Mouse (Mus musculus): ENCODE measurements around the gene Garnl3. TPM values are rescaled to one million over a fixed set of nuclear protein-coding genes. Genes with fewer than 3 reads are reported as not detected.

The Garnl3 gene
- polyA plus RNA-seq, 1 experiment from 2014 or later: 62.3 TPM

DNA sequence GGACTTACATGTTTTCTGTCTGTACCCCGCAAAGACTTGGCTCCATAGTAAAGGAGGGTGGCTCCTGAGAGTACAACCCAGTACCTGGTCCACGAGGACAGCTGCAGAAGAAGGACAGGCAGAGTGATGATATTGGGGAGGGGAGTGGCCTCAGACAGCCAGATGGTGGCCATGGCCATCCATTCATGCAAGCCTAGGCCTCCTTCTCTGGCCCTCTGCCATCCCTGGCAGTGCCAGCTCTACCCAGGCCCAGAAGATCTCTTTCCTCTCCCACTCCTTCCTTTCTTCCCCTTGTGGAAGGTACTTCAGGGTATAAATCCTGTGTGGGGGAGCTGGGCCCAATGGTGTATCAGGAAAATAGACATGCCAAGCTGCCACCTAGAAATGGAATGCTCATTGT, 11.8 kb upstream of the Garnl3 start:
- WGBS: 84% methylated on average over 2 of the region's 2 CpGs
- ATAC-seq (ENCODE audit: low FRiP score): no peak
- no peak overlapping the region for H3K4me2 ChIP-seq
- H3K4me1 ChIP-seq: no peaks in the 10 kb centered on the region
- H3K4me3 ChIP-seq (replicated peaks): no peak overlapping the region
- H3K27ac ChIP-seq (replicated peaks): no peak overlapping the region
- H3K36me3 ChIP-seq: peaks cover 22% of the 10 kb centered on the region
- H3K9me3 ChIP-seq (replicated peaks): no peaks in the 10 kb centered on the region
- no peaks in the 10 kb centered on the region for H3K27me3 ChIP-seq (replicated peaks)
- no peak overlapping the region for H3K9ac ChIP-seq (replicated peaks)

DNA sequence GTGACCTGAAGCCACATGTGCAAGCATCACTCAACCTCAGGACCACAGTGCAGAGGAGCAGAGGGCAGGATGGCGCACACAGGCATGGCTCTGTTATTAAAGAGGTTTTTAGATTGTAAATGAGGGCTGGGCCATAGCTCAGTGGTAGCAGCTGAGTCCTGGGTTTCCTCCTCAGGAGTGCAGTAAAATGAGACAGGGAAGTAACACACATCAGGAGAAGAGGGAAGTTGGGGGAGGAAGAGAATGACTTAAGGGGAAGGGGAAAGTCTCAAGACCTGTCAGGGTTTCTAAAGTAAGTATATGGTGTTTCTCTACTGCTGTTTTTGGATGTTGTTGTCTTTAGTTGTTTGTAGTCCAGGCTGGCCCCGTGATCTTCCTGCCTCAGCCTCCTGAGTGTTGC, 7.0 kb upstream of the Garnl3 start:
- ATAC-seq (ENCODE audit: low FRiP score): no peak
- 87% methylated on average over 2 of the region's 2 CpGs for WGBS
- Histone ChIP-seq H3K27ac (replicated peaks) (no peak overlapping the region), H3K9me3 (replicated peaks) (no peaks in the 10 kb centered on the region), H3K4me2 (no peak overlapping the region), H3K27me3 (replicated peaks) (no peaks in the 10 kb centered on the region; the same call in 1 of the 2 replicates), H3K9ac (replicated peaks) (no peak overlapping the region), H3K36me3 (peaks cover 28% of the 10 kb centered on the region), H3K4me1 (no peaks in the 10 kb centered on the region), H3K4me3 (replicated peaks) (no peak overlapping the region)

DNA sequence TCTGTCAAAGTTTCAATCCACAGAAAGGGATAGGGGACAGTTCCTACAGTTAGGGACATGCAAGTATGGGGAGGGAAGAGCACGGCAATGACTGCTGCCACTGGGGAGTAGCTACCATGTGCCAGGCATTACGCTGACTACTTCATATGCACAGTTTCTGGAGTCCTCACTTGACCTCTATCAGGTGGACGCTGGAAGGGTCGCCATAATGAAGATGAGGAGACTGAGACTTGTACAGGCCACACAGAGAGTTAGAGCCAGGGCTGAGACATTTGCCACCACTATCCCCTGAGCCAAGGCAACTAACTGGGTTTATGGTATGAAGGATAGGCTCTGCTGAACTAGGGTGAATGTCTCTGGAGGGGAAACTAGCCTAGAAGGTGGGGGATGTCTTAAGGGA, 6.3 kb upstream of the Garnl3 start:
- no peak for ATAC-seq (ENCODE audit: low FRiP score)

DNA sequence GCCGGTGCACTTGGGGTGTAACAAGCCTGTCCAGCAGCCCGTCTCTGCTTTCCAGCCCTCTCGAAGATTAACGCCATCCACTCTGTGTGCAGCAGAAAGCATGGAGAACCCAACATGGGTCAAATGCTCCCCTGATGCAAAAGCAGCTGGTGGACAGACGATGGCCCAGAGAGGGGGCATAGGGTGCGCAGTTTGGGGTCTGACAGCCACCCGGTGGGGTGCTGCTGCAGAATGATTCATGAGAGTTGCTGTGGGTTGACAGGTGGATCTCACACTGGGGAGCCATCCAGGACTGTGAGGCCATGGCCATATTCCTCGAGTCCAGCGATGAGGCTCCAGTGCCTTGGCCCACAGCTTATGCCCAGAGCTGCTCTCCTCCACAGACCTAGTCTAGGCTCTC, 5.8 kb upstream of the Garnl3 start:
- Histone ChIP-seq H3K27me3 (replicated peaks) (no peaks in the 10 kb centered on the region; the same call in 1 of the 2 replicates), H3K4me2 (no peak overlapping the region), H3K36me3 (peaks cover 22% of the 10 kb centered on the region), H3K9me3 (replicated peaks) (no peaks in the 10 kb centered on the region), H3K9ac (replicated peaks) (no peak overlapping the region), H3K27ac (replicated peaks) (no peak overlapping the region), H3K4me3 (replicated peaks) (no peak overlapping the region), H3K4me1 (0 out of 2 replicates have a peak, but pooled peaks cover 8% of the 10 kb centered on the region)
- ATAC-seq (ENCODE audit: low FRiP score): no peak
- 89% methylated on average over 9 of the region's 9 CpGs for WGBS

More for the DNA sequence above, 6.3 kb upstream of the Garnl3 start:
- H3K27me3 ChIP-seq (replicated peaks): no peaks in the 10 kb centered on the region; the same call in 1 of the 2 replicates
- no peaks in the 10 kb centered on the region for H3K9me3 ChIP-seq (replicated peaks)
- 0 out of 2 replicates have a peak, but pooled peaks cover 3% of the 10 kb centered on the region for H3K4me1 ChIP-seq
- H3K36me3 ChIP-seq: peaks cover 24% of the 10 kb centered on the region
- H3K4me2 ChIP-seq: no peak overlapping the region
- no peak overlapping the region for H3K4me3 ChIP-seq (replicated peaks)
- WGBS: 90% methylated on average over 4 of the region's 4 CpGs
- H3K9ac ChIP-seq (replicated peaks): no peak overlapping the region
- no peak overlapping the region for H3K27ac ChIP-seq (replicated peaks)

DNA sequence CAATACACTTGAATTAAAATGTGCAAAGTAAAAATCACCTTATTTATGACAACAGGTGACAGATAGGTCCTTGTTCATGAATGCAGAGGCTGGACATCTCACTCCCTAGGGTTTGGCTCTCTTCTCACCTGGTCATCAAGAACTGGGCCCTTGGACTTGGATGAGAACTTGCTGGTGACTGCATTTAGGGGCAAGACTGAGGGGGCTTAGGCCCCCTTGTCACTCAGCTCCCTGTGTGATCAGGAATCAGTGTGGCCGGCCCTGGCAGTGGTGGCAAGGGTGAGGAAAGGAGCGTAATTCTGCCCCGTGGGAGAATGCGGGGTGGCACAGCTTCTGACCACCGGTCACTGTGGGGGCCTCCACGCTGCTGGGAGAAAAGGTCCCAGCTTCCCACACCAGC, 4.9 kb upstream of the Garnl3 start:
- peaks cover 21% of the 10 kb centered on the region for H3K36me3 ChIP-seq
- H3K4me1 ChIP-seq: peaks cover 16% of the 10 kb centered on the region
- H3K9ac ChIP-seq (replicated peaks): no peak overlapping the region
- no peak overlapping the region for H3K4me2 ChIP-seq
- H3K9me3 ChIP-seq (replicated peaks): no peaks in the 10 kb centered on the region
- H3K27ac ChIP-seq (replicated peaks): no peak overlapping the region
- 91% methylated on average over 6 of the region's 6 CpGs for WGBS
- no peak for ATAC-seq (ENCODE audit: low FRiP score)
- H3K4me3 ChIP-seq (replicated peaks): no peak overlapping the region
- H3K27me3 ChIP-seq (replicated peaks): no peaks in the 10 kb centered on the region; the same call in 1 of the 2 replicates

DNA sequence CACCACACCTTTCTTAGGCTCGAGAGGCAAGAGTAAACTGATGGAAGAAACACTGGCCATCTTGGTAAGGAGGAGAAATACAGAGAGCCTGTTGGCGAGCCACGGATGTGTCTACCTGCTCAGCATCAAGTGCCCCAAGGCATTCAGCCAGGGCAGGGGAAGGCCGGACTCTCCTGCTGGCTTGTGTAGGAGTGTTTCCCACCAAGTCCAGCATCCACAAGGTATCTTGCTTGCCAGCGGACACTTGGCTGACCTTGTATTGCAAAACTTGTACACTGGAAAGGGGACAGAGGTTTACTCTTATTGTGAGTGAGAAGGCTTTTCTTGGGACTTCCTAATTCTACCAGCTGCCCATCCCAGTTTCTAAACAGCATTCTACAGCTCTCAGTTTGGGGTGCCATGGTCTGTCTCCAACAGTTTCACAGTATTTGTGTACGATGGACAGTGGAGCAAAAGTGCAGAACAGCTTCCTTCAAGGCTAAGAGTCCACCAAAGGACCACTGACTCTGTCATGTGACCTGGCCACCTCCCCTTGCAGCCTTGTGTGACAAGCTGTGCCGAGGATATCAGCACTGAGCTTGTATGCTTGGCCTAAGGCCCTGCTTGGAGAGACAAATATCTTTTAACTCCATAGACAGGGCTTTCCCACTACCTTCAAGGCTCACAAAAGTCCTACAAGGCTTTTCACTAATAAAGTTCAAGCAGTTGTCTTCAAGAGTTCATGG, 3.5 kb upstream of the Garnl3 start:
- no peak overlapping the region for H3K4me3 ChIP-seq (replicated peaks)
- no peak overlapping the region for H3K4me2 ChIP-seq
- no peak for ATAC-seq (ENCODE audit: low FRiP score)
- H3K36me3 ChIP-seq: peaks cover 14% of the 10 kb centered on the region; the same call in 1 of the 2 replicates
- WGBS: 81% methylated on average over 7 of the region's 7 CpGs
- H3K9me3 ChIP-seq (replicated peaks): no peaks in the 10 kb centered on the region
- no peaks in the 10 kb centered on the region; the same call in 1 of the 2 replicates for H3K27me3 ChIP-seq (replicated peaks)
- H3K9ac ChIP-seq (replicated peaks): no peak overlapping the region
- H3K27ac ChIP-seq (replicated peaks): no peak overlapping the region
- peaks cover 19% of the 10 kb centered on the region for H3K4me1 ChIP-seq

DNA sequence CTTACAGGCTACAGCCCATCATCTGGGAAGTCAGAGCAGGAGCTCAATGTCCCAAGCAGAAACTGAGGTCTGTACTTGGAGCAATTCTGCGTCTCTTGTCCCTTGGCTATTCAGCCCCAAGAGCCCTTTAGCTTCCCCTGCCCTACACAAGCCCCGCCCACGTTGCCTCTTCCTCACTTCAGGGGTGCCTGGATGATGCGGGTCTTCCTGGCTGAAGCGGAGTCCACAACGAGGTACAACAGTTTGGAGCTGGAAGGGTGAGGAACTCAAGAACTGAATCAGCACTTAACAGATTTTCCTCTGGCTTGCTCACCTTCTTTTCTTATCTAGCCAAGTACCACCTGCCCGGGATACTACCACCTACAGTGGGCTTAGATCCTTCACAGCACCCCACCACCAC, 852 bp upstream of the Garnl3 start:
- no peak overlapping the region; the same call in 1 of the 2 replicates for H3K4me2 ChIP-seq
- no peaks in the 10 kb centered on the region; the same call in 1 of the 2 replicates for H3K27me3 ChIP-seq (replicated peaks)
- WGBS: 5% methylated on average over 7 of the region's 7 CpGs
- ATAC-seq (ENCODE audit: low FRiP score): no peak
- H3K9me3 ChIP-seq (replicated peaks): no peaks in the 10 kb centered on the region
- H3K9ac ChIP-seq (replicated peaks): no peak overlapping the region
- H3K4me3 ChIP-seq (replicated peaks): no peak overlapping the region
- H3K27ac ChIP-seq (replicated peaks): no peak overlapping the region; the same call in 1 of the 2 replicates
- peaks cover 8% of the 10 kb centered on the region; the same call in 1 of the 2 replicates for H3K36me3 ChIP-seq
- H3K4me1 ChIP-seq: peaks cover 33% of the 10 kb centered on the region

DNA sequence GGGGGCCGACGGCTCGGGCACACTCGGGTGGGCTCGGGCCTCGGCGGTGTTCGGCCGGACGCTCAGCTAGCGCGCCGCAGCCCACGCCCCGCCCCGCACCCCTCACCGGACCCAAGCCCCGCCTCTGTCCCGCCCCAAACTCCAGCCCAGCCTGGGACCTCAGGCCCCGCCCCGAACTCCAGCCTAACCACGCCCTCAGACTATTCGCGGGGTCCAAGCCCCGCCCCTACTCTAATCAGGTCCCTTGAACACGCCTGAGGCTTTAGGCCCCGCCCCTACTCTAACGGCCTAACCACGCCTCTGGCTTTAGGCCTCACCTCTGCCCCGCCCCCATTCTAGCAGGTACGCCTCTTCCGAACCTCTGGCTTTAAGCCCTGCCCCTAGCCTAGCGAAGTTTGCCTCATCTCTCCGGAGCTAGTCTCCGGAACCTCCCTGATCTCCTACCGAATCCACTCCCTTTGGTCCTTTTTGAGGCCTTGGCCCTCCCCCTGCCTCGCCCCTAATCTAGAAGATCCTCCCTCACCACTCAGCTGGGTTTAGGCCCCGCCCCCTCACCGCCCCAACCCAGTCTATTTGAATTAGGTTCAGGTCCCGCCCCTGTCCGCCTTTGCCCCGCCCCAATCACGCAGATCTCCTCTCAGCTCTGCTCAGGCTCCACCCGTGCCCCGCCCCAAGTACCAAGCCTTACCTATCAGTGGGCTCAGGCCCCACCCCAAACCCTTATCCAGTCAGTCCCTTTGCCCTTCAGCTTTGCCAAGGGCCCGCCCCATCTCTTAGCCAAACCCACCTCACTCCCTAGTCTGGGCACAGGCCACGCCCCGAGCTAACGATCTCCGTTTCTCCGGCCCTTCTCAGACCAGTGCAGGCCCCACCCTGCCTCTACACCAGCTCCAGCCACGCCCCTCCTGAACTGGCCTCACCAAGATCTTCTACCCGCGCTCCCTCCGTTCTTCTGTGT, 649 bp downstream of the Garnl3 start:
- peak; percentile 93 for ATAC-seq (ENCODE audit: low FRiP score)
- Histone ChIP-seq H3K9me3 (replicated peaks) (no peaks in the 10 kb centered on the region), H3K27ac (replicated peaks) (peak overlapping the region; percentile 75), H3K27me3 (replicated peaks) (no peaks in the 10 kb centered on the region; the same call in 1 of the 2 replicates), H3K4me3 (replicated peaks) (peak overlapping the region; percentile 79), H3K4me2 (peak overlapping the region; percentile 98), H3K36me3 (0 out of 2 replicates have a peak, but pooled peaks cover under 1% of the 10 kb centered on the region), H3K4me1 (peaks cover 33% of the 10 kb centered on the region), H3K9ac (replicated peaks) (peak overlapping the region; percentile 80)
- under 1% methylated on average over 52 of the region's 55 CpGs for WGBS

DNA sequence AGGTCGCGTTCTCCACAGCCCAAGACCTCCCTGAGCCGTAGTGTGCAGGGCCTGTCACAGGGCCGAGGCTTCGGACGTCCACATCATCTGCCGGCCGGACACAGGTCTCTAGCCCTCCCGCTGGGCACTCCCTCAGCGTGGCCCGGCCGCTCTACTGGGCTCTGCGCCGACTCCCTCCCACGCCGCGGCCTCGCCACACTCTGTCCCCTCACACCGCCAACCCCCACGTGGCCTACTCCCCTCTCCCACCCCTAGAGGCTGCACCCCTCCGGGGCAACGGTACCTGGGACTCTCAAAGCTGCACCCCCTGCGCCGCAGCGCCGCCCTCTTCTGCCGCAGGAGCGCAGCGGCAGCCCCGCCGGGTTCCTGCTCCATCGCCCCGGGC, 1.3 kb downstream of the Garnl3 start:
- peak overlapping the region; percentile 75 for H3K27ac ChIP-seq (replicated peaks)
- H3K4me2 ChIP-seq: peak overlapping the region; percentile 98
- peak overlapping the region; percentile 79 for H3K4me3 ChIP-seq (replicated peaks)
- H3K4me1 ChIP-seq: peaks cover 33% of the 10 kb centered on the region
- H3K9me3 ChIP-seq (replicated peaks): no peaks in the 10 kb centered on the region
- no peaks in the 10 kb centered on the region for H3K36me3 ChIP-seq
- ATAC-seq (ENCODE audit: low FRiP score): no peak
- H3K9ac ChIP-seq (replicated peaks): peak overlapping the region; percentile 80
- WGBS: under 1% methylated on average over 33 of the region's 33 CpGs
- H3K27me3 ChIP-seq (replicated peaks): no peaks in the 10 kb centered on the region; the same call in 1 of the 2 replicates

DNA sequence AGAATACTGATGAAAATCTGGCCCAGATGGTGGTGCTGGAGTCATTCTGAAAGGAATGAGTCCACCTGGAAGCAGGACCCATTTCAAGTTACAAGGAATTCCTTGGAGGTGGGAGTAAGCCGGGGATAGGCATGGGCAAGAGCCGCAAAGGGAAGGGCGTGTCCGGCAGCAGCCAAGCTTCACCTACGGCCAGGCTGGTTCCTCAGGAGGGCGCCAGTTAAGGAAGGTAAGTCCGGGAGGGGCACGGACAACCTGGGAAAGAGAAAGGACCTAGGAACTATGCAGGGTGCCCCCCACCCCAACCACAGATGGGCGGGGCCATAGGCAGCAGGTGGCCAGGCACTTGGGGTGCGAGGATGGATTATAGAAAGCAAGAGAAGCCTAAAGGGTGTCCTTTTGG, 1.8 kb downstream of the Garnl3 start:
- no peak for ATAC-seq (ENCODE audit: low FRiP score)
- Histone ChIP-seq H3K4me3 (replicated peaks) (peak overlapping the region; percentile 79), H3K27me3 (replicated peaks) (no peaks in the 10 kb centered on the region; the same call in 1 of the 2 replicates), H3K4me1 (peaks cover 33% of the 10 kb centered on the region), H3K4me2 (peak overlapping the region; percentile 98), H3K27ac (replicated peaks) (peak overlapping the region; percentile 75), H3K9ac (replicated peaks) (peak overlapping the region; percentile 80), H3K9me3 (replicated peaks) (no peaks in the 10 kb centered on the region), H3K36me3 (no peaks in the 10 kb centered on the region)
- 3% methylated on average over 10 of the region's 10 CpGs for WGBS

DNA sequence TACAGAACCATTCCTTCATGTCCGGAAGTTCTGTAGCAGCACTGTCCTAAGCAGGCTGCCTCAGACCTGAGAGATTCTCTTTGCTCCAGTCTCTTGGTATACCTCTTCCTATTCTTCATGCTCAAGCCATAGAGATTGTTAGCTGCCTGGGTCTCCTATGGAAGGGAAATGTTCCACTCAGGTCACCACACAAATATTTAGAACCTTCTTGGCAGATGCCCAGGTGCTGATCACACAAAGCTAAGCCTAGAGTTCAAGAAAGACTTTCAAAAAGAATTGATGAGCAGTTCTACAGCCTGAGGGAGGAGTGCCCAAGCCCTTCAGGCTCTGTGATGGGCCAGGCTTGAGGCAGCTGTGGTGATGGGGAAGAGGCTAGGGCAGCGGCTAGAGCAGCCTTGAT, 2.4 kb downstream of the Garnl3 start:
- peaks cover 33% of the 10 kb centered on the region for H3K4me1 ChIP-seq
- ATAC-seq (ENCODE audit: low FRiP score): no peak
- WGBS: 75% methylated on average over 2 of the region's 2 CpGs
- H3K4me3 ChIP-seq (replicated peaks): peak overlapping the region; percentile 79
- H3K36me3 ChIP-seq: no peaks in the 10 kb centered on the region
- H3K4me2 ChIP-seq: peak overlapping the region; percentile 98
- no peaks in the 10 kb centered on the region; the same call in 1 of the 2 replicates for H3K27me3 ChIP-seq (replicated peaks)
- H3K9me3 ChIP-seq (replicated peaks): no peaks in the 10 kb centered on the region
- H3K27ac ChIP-seq (replicated peaks): no peak overlapping the region
- H3K9ac ChIP-seq (replicated peaks): peak overlapping the region; percentile 80; the same call in 1 of the 2 replicates
